In the genomic region with DNA sequence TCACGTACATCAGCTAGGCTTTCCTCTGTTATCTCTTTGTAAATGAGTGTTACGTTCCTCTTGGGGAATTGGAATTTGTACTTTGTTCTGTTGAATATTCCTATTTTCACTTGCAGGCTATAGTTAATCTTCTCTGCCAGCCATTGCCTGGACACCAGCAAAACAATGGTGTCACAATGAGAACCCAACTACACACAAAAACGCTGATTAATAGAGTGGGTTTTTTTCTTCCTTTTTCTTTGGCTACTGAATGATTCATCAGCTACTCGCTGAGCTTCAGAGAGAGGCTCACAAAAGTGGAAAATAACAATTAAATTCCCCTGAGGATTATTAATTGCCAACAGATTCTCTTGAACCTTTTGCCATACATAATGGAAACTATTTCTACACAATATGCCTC, we compare ENCODE assay signal across 18 mouse cellular contexts.
"Had no signal": no experiment of that assay in that cellular context is flagged by ENCODE, and none has a peak within 500 bp of the region (broad histone marks: within the 10 kb centered on the region; RNA-seq: fewer than 3 reads in every experiment).

No protein-coding gene starts in this region.

- H3K9ac ChIP-seq: lung, embryonic 15.5 days; midbrain, embryonic 15.5 days; neural tube, embryonic 12.5 days had no signal

- H3K4me3 ChIP-seq: lung, embryonic 15.5 days; megakaryocyte, embryonic 14.5 days; midbrain, embryonic 15.5 days; neural tube, embryonic 12.5 days had no signal

- H3K4me2 ChIP-seq: lung, embryonic 15.5 days; midbrain, embryonic 11.5 days; midbrain, embryonic 15.5 days; neural tube, embryonic 12.5 days had no signal

- H3K4me1 ChIP-seq: lung, embryonic 15.5 days; midbrain, embryonic 15.5 days had no signal

- H3K27me3 ChIP-seq: lung, embryonic 15.5 days; megakaryocyte, embryonic 14.5 days; midbrain, embryonic 15.5 days; neural tube, embryonic 12.5 days had no signal

- ATAC-seq: lung, postnatal 0 days; midbrain, embryonic 15.5 days had no signal

- H3K36me3 ChIP-seq: lung, embryonic 15.5 days; midbrain, embryonic 15.5 days; neural tube, embryonic 12.5 days had no signal

- H3K27ac ChIP-seq: lung, embryonic 15.5 days; macrophage; midbrain, embryonic 15.5 days; neural tube, embryonic 12.5 days had no signal

- DNase-seq: lung, adult 2 months; lung, postnatal 14 days; lung, postnatal 36 days; retina, postnatal 1 day; right cerebral cortex, adult 18-20 months; right cerebral cortex, postnatal 25 days; right cerebral cortex, postnatal 4 days; spleen, adult 18-20 months; thymus, adult 18-20 months; thymus, postnatal 14 days; thymus, postnatal 36 days had no signal

- H3K9me3 ChIP-seq: lung, embryonic 15.5 days; megakaryocyte, embryonic 14.5 days; midbrain, embryonic 15.5 days; neural tube, embryonic 12.5 days had no signal
